Mouse (Mus musculus) layer of hippocampus, adult 9-10 months (tissue): ENCODE results near the gene Nedd9.
"Not testable (repeated sequence)": the region's sequence is repeated elsewhere in the genome, so short reads cannot be mapped to it uniquely, and the experiment has no call there.

Source experiments
- DNase-seq: peaks from one replicate; pipeline ENCODE4 v3.0.0; 2022; ENCODE audit warnings: low spot score

Gene Nedd9

GRCm38 (mm10) chr13:41298533-41298932 is 188.6 kb downstream of the Nedd9 start:
- DNase-seq = no peak

- DNase-seq = no peak
These were observed 190.8 kb downstream of the Nedd9 start for GRCm38 (mm10) chr13:41296396-41296795.

- DNase-seq = no peak
These were observed 191.3 kb downstream of the Nedd9 start for GRCm38 (mm10) chr13:41295886-41296285.

GRCm38 (mm10) chr13:41293595-41293994 is 193.6 kb downstream of the Nedd9 start:
- DNase-seq = no peak

- DNase-seq = no peak
These were observed 195.6 kb downstream of the Nedd9 start for GRCm38 (mm10) chr13:41291466-41291974.

GRCm38 (mm10) chr13:41286285-41286684 is 200.9 kb downstream of the Nedd9 start:
- no peak for DNase-seq

- DNase-seq = no peak
These were observed 201.7 kb downstream of the Nedd9 start for GRCm38 (mm10) chr13:41285448-41285847.

GRCm38 (mm10) chr13:41283256-41283655 is 203.9 kb downstream of the Nedd9 start:
- peak; percentile 78 for DNase-seq

- no peak for DNase-seq
These were observed 206.5 kb downstream of the Nedd9 start for GRCm38 (mm10) chr13:41280696-41281095.

- no peak for DNase-seq
These were observed 213.1 kb downstream of the Nedd9 start, which contains the start of gene Gm17364 for GRCm38 (mm10) chr13:41273927-41274650. Gene Gm17364, minus strand, starts transcription at chr13:41273977.

- DNase-seq = no peak
These were observed 219.2 kb downstream of the Nedd9 start for GRCm38 (mm10) chr13:41267827-41268408.

- DNase-seq = no peak
These were observed 223.7 kb downstream of the Nedd9 start for GRCm38 (mm10) chr13:41263304-41264006.

- DNase-seq = not testable (repeated sequence)
These were observed 225.5 kb downstream of the Nedd9 start for GRCm38 (mm10) chr13:41261617-41262016.
